Comparison of ENCODE assay signal across 8 mouse cellular contexts in genomic region chr17:63849151-63849550, GRCm38 (mm10). TPM values are rescaled to one million over a fixed set of nuclear protein-coding genes. Genes with fewer than 3 reads are reported as not detected.
A peak's percentile ranks its signal among the peaks of the same experiment; 100 is the strongest.
DNase-seq lines count a peak whose midpoint lies in the region; ATAC-seq and TF ChIP-seq lines count a peak whose summit lies in the region.

No protein-coding gene starts in this region.

- H3K9ac ChIP-seq in lung, postnatal 0 days (replicated peaks; ENCODE audit: low read depth), result peak overlapping the region; percentile 45
- peak overlapping the region; percentile 71 for H3K9ac ChIP-seq in limb, embryonic 12.5 days (replicated peaks)

- H3K27ac ChIP-seq in lung, postnatal 0 days (ENCODE audit: low read length), result no peak overlapping the region
- H3K27ac ChIP-seq in limb, embryonic 12.5 days, result peak overlapping the region; percentile 74
- H3K27ac ChIP-seq in olfactory bulb, adult 2 months (ENCODE audit: insufficient read depth, low read depth, low read length), result 0 out of 2 replicates have a peak overlapping the region, but pooled peaks have one; percentile 19

- H3K4me2 ChIP-seq in lung, postnatal 0 days (replicated peaks; ENCODE audit: low read depth, low read length), result peak overlapping the region; percentile 62
- H3K4me2 ChIP-seq in limb, embryonic 12.5 days, result peak overlapping the region; percentile 56

- peak overlapping the region; percentile 56 for H3K4me3 ChIP-seq in lung, postnatal 0 days (ENCODE audit: low read depth, low read length)
- H3K4me3 ChIP-seq in limb, embryonic 12.5 days (replicated peaks), result peak overlapping the region; percentile 65
- peak overlapping the region; percentile 64 for H3K4me3 ChIP-seq in olfactory bulb, adult 2 months (ENCODE audit: insufficient read depth, low read depth, low read length)

- H3K4me1 ChIP-seq in lung, postnatal 0 days (ENCODE audit: insufficient read depth, low read depth, low read length), result no peaks in the 10 kb centered on the region; the same call in 1 of the 2 replicates
- H3K4me1 ChIP-seq in limb, embryonic 12.5 days (replicated peaks), result no peaks in the 10 kb centered on the region
- peaks cover 6% of the 10 kb centered on the region for H3K4me1 ChIP-seq in olfactory bulb, adult 2 months (ENCODE audit: control insufficient read depth, insufficient read depth, low read length)

- H3K27me3 ChIP-seq in lung, postnatal 0 days (replicated peaks; ENCODE audit: insufficient read depth, low read length), result no peaks in the 10 kb centered on the region
- H3K27me3 ChIP-seq in limb, embryonic 12.5 days, result no peaks in the 10 kb centered on the region

- DNase-seq in adrenal gland, postnatal 14 days, result peak; percentile 24
- no peak for DNase-seq in adrenal gland, adult 8-10 months
- no peak for DNase-seq in lung, postnatal 0 days (ENCODE audit: low spot score)
- DNase-seq in lung, postnatal 10 days, result no peak
- DNase-seq in layer of hippocampus, adult 9-10 months (ENCODE audit: low spot score), result no peak
- DNase-seq in spleen, adult 18-20 months, result no peak

- TF ChIP-seq POLR2A in olfactory bulb, adult 2 months (IDR thresholded peaks at IDR 0.05; ENCODE audit: insufficient read depth, low read depth, low read length), result no peak

- no peak for TF ChIP-seq EP300 in lung, postnatal 0 days (IDR thresholded peaks at IDR 0.05)

- no peak for TF ChIP-seq CTCF in lung, postnatal 0 days (IDR thresholded peaks at IDR 0.05)
- no peak for TF ChIP-seq CTCF in olfactory bulb, adult 2 months (IDR thresholded peaks at IDR 0.05; ENCODE audit: insufficient read depth, low read depth, low read length)

- H3K36me3 ChIP-seq in lung, postnatal 0 days (ENCODE audit: insufficient read depth, low read length), result no peaks in the 10 kb centered on the region
- H3K36me3 ChIP-seq in limb, embryonic 12.5 days, result no peaks in the 10 kb centered on the region

- H3K9me3 ChIP-seq in lung, postnatal 0 days (ENCODE audit: low read length), result no peaks in the 10 kb centered on the region
- no peaks in the 10 kb centered on the region for H3K9me3 ChIP-seq in limb, embryonic 12.5 days

- 2% methylated on average over 6 of the region's 6 CpGs for WGBS in lung, postnatal 0 days
- 13% methylated on average over 6 of the region's 6 CpGs for WGBS in limb, embryonic 12.5 days
- 5% methylated on average over 6 of the region's 6 CpGs for WGBS in olfactory bulb, adult 2 months

- ATAC-seq in lung, postnatal 0 days, result no peak
- peak; percentile 29 for ATAC-seq in limb, embryonic 12.5 days (ENCODE audit: insufficient number of reproducible peaks, insufficient read depth, low FRiP score, low TSS enrichment, low read depth)

RNA-seq across cellular contexts. Expression of gene Fer, which starts 13.7 kb away (rescaled TPM):
- 18.1 and 20.0 TPM in 2 replicates for total RNA-seq in adrenal gland, postnatal 14 days (2021)
- total RNA-seq in adrenal gland, adult 8-10 months (2022), result 10 to 100 TPM; 19.0 to 25.4 (median 21.1) TPM
- 18.6 and 21.4 TPM in 2 replicates for polyA plus RNA-seq in lung, postnatal 0 days (2015; fragmentation: Nextera tagmentation; extraction: Ambion mirVana)
- 27.0 and 27.5 TPM in 2 replicates for polyA plus RNA-seq in limb, embryonic 12.5 days (2016; fragmentation: Nextera tagmentation; extraction: Ambion mirVana)
- polyA plus RNA-seq in olfactory bulb, adult 2 months (2012; ENCODE audit: insufficient read depth, insufficient read length, low replicate concordance, missing spikeins), result not detected in 2 replicates

RNA-seq across cellular contexts. Expression of gene A930002H24Rik, which starts 14.4 kb away (rescaled TPM):
- total RNA-seq in adrenal gland, postnatal 14 days (2021), result 0.78 and 1.5 TPM in 2 replicates
- total RNA-seq in adrenal gland, adult 8-10 months (2022), result 1 to 10 TPM in 1 of 4 experiments, not detected in 3; 2.4 TPM
- polyA plus RNA-seq in lung, postnatal 0 days (2015; fragmentation: Nextera tagmentation; extraction: Ambion mirVana), result 5.4 and 6.2 TPM in 2 replicates
- polyA plus RNA-seq in limb, embryonic 12.5 days (2016; fragmentation: Nextera tagmentation; extraction: Ambion mirVana), result 1.9 and 4.5 TPM in 2 replicates
- not detected in 2 replicates for polyA plus RNA-seq in olfactory bulb, adult 2 months (2012; ENCODE audit: insufficient read depth, insufficient read length, low replicate concordance, missing spikeins)

Comparison
In these comparisons a context has a peak if more than half of its experiments do, and no peak if none do; other contexts are left out.
1. RNA of gene Fer, which starts 13.7 kb away (polyA plus RNA-seq): 27.0 to 27.5 TPM in limb, embryonic 12.5 days and 18.6 to 21.4 TPM in lung, postnatal 0 days; not detected in olfactory bulb, adult 2 months; every median in the first group is over 10 times any median in the second.
2. Peak in every context shown above with its lines, with median percentiles within 50 percentile points of each other: H3K4me3 ChIP-seq.